9 mouse cellular contexts compared by ENCODE assay signal in the genomic region with DNA sequence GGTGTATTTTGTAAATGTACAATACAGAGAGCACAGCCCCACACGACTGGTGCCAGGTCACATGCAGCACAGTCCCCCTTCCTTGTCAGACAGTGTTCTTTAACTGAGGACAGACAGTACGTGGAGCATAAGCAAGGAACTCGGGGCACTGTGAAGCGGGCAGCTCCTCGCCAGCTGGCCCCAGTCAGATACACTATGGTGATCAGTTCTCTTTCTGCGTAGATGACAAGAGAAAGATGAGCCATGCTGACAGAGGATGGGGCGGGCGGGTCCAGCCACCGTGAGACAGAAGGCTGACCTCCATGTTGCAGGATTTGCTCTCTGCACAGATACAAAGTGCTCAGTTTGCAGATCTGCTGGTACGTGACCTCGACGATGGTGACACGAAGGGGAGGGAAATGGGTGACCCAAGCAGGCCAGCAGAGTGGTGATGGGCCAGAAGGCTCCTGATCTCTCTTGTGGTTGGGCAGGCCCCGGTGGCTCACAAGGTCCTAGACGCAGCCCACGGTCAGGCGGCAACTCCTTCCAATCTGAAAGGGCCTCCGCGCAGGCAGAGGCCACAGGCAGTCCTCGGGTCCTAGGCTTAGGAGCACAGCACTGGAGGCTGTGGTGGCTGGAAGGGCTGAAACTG. TPM values are rescaled to one million over a fixed set of nuclear protein-coding genes. Genes with fewer than 3 reads are reported as not detected.
DNase-seq lines count a peak whose midpoint lies in the region; ATAC-seq and TF ChIP-seq lines count a peak whose summit lies in the region.
"Had no signal": no experiment of that assay in that cellular context is flagged by ENCODE, and none has a peak within 500 bp of the region (broad histone marks: within the 10 kb centered on the region; RNA-seq: fewer than 3 reads in every experiment).

No protein-coding gene starts in this region.

- no peak overlapping the region for H3K4me2 ChIP-seq in heart, postnatal 0 days (ENCODE audit: low read depth, low read length)
- H3K4me2 ChIP-seq in lung, embryonic 15.5 days: no peak overlapping the region

- 74% methylated on average over 20 of the region's 20 CpGs for WGBS in heart, postnatal 0 days
- 55% methylated on average over 20 of the region's 20 CpGs for WGBS in lung, embryonic 15.5 days

- H3K4me3 ChIP-seq in heart, postnatal 0 days (ENCODE audit: low read depth, low read length): no peak overlapping the region
- H3K4me3 ChIP-seq in E14TG2a.4 (replicated peaks; ENCODE audit: low read length): peak overlapping the region; percentile 64
- peak overlapping the region; percentile 18 for H3K4me3 ChIP-seq in ES-Bruce4 (ENCODE audit: low read depth, low read length)
- no peak overlapping the region for H3K4me3 ChIP-seq in lung, embryonic 15.5 days
- H3K4me3 ChIP-seq: myocyte had no signal

- no peak for ATAC-seq in heart, postnatal 0 days (ENCODE audit: insufficient read depth, low read depth)
- ATAC-seq in lung, embryonic 15.5 days (ENCODE audit: borderline replicate concordance, extremely low read depth, low FRiP score, low TSS enrichment): peak; percentile 77

- no peak for TF ChIP-seq EP300 in heart, postnatal 0 days (IDR thresholded peaks at IDR 0.05; ENCODE audit: low read depth)
- TF ChIP-seq EP300 in ES-Bruce4 (IDR thresholded peaks at IDR 0.05; ENCODE audit: insufficient read depth, low read depth, low read length): no peak

- TF ChIP-seq POLR2A in ES-Bruce4 (IDR thresholded peaks at IDR 0.05; ENCODE audit: insufficient read depth, low read length): no peak

- peak overlapping the region; percentile 41 for H3K27ac ChIP-seq in heart, postnatal 0 days (ENCODE audit: low read depth)
- H3K27ac ChIP-seq in ES-Bruce4 (ENCODE audit: insufficient read depth, low read length): no peak overlapping the region
- H3K27ac ChIP-seq in lung, embryonic 15.5 days: peak overlapping the region; percentile 78

- H3K4me1 ChIP-seq in heart, postnatal 0 days (ENCODE audit: control insufficient read depth, insufficient read depth): peaks cover 17% of the 10 kb centered on the region; the same call in 1 of the 2 replicates
- peaks cover 34% of the 10 kb centered on the region for H3K4me1 ChIP-seq in E14TG2a.4 (replicated peaks; ENCODE audit: low read depth, low read length)
- no peaks in the 10 kb centered on the region for H3K4me1 ChIP-seq in ES-Bruce4 (ENCODE audit: control insufficient read depth, insufficient read depth, low read length)
- peaks cover 20% of the 10 kb centered on the region for H3K4me1 ChIP-seq in lung, embryonic 15.5 days

- no peak for DNase-seq in heart, postnatal 0 days (ENCODE audit: low spot score)
- no peak for DNase-seq in heart, adult 8-10 months (ENCODE audit: low spot score)
- DNase-seq in frontal cortex, postnatal 25 days (ENCODE audit: low spot score in 2 of 2): no peak
- no peak for DNase-seq in thymus, postnatal 10 days (ENCODE audit: low spot score in 2 of 2)
- DNase-seq: thymus, postnatal 36 days had no signal

- H3K36me3 ChIP-seq in heart, postnatal 0 days (replicated peaks; ENCODE audit: control insufficient read depth, insufficient read depth, low read length): peaks cover 49% of the 10 kb centered on the region
- H3K36me3 ChIP-seq in E14TG2a.4 (ENCODE audit: insufficient read depth, low read length): peaks cover 11% of the 10 kb centered on the region
- no peaks in the 10 kb centered on the region for H3K36me3 ChIP-seq in ES-Bruce4 (ENCODE audit: control insufficient read depth, insufficient read depth, low read length, poor library complexity, severe bottlenecking)
- H3K36me3 ChIP-seq in lung, embryonic 15.5 days: peaks cover 29% of the 10 kb centered on the region

- no peak for TF ChIP-seq CTCF in heart, postnatal 0 days (IDR thresholded peaks at IDR 0.05; ENCODE audit: low read depth)
- no peak for TF ChIP-seq CTCF in E14TG2a.4 (conservative IDR thresholded peaks at IDR 0.05; ENCODE audit: low read length)
- TF ChIP-seq CTCF in ES-Bruce4 (IDR thresholded peaks at IDR 0.05; ENCODE audit: low read depth, low read length): no peak

- H3K9me3 ChIP-seq in heart, postnatal 0 days (replicated peaks; ENCODE audit: control insufficient read depth, low read length): no peaks in the 10 kb centered on the region
- H3K9me3 ChIP-seq in E14TG2a.4 (ENCODE audit: low read length): no peaks in the 10 kb centered on the region
- H3K9me3 ChIP-seq in ES-Bruce4 (replicated peaks; ENCODE audit: control insufficient read depth, insufficient read depth, low read length, poor library complexity, severe bottlenecking): no peaks in the 10 kb centered on the region
- H3K9me3 ChIP-seq in lung, embryonic 15.5 days: no peaks in the 10 kb centered on the region

- no peaks in the 10 kb centered on the region for H3K27me3 ChIP-seq in heart, postnatal 0 days (ENCODE audit: control insufficient read depth, insufficient read depth, low read length)
- H3K27me3 ChIP-seq in E14TG2a.4 (ENCODE audit: insufficient read depth, low read length) (0 out of 2 replicates have a peak, but pooled peaks cover 3% of the 10 kb centered on the region), ES-Bruce4 (ENCODE audit: control insufficient read depth, insufficient read depth, low read length, poor library complexity, severe bottlenecking) (no peaks in the 10 kb centered on the region)
- H3K27me3 ChIP-seq in lung, embryonic 15.5 days: no peaks in the 10 kb centered on the region

- no peak overlapping the region for H3K9ac ChIP-seq in heart, postnatal 0 days (replicated peaks; ENCODE audit: low read depth, low read length)
- H3K9ac ChIP-seq in ES-Bruce4 (ENCODE audit: low read depth, poor library complexity, severe bottlenecking): no peak overlapping the region
- H3K9ac ChIP-seq in lung, embryonic 15.5 days: no peak overlapping the region

RNA-seq across cellular contexts. Expression of a gene that starts 56.0 kb away (rescaled TPM):
- total RNA-seq in heart, postnatal 0 days (2014; rRNA removed; ENCODE audit: low replicate concordance): 35.0 and 39.8 TPM in 2 replicates
- polyA plus RNA-seq in heart, postnatal 0 days (2015; fragmentation: Nextera tagmentation; extraction: Ambion mirVana): 17.5 and 23.4 TPM in 2 replicates
- total RNA-seq in heart, adult 8-10 months (2022): 10 to 100 TPM; 48.1 to 98.4 (median 78.7) TPM
- 1.8 and 2.2 TPM in 2 replicates for polyA plus RNA-seq in ES-Bruce4 (2011; ENCODE audit: insufficient read depth, insufficient read length, low read depth, missing spikeins)
- polyA plus RNA-seq in lung, embryonic 15.5 days (2015; fragmentation: Nextera tagmentation; extraction: Ambion mirVana): 5.2 and 6.3 TPM in 2 replicates

Comparison
In these comparisons a context has a peak if more than half of its experiments do, and no peak if none do; other contexts are left out.
1. H3K4me3 ChIP-seq: peak in E14TG2a.4 (single experiment) and ES-Bruce4 (single experiment); none in heart, postnatal 0 days (single experiment) and lung, embryonic 15.5 days (single experiment).